Mouse (Mus musculus) cerebellum, adult 2 months (tissue): Measurements from ENCODE around the gene E2f6. TPM values are rescaled to one million over a fixed set of nuclear protein-coding genes. Genes with fewer than 3 reads are reported as not detected.

Experiments
- DNase-seq, 2 experiments: peaks; one replicate each; pipeline ENCODE4 v3.0.0; 2021
- H3K27ac ChIP-seq: fragments of 200-500 bp; 2 replicates; pipeline ENCODE4 v1.5.1; 2012; ENCODE audit warnings: low read length, control low read depth, inconsistent platforms; ENCODE audit not compliant: insufficient read depth
- H3K27me3 ChIP-seq: fragments of 200-500 bp; 2 replicates; pipeline ENCODE4 v1.6.1; 2012; ENCODE audit warnings: inconsistent platforms, mild to moderate bottlenecking, low read length, moderate library complexity; ENCODE audit not compliant: control insufficient read depth, insufficient read depth
- H3K4me1 ChIP-seq: fragments of 200-500 bp; 2 replicates; pipeline ENCODE4 v1.6.1; 2011; ENCODE audit warnings: low read length; ENCODE audit not compliant: control insufficient read depth, insufficient read depth
- H3K4me3 ChIP-seq: fragments of 200-500 bp; replicated peaks from 2 replicates; pipeline ENCODE3; 2011; ENCODE audit warnings: mild to moderate bottlenecking, low read depth, low read length, control low read depth; ENCODE audit not compliant: insufficient read depth
- CTCF ChIP-seq: fragments of 200-500 bp; IDR thresholded peaks from 2 replicates; pipeline ENCODE4 v1.5.1; 2011; ENCODE audit warnings: low read depth, mild to moderate bottlenecking, control low read depth, low read length, moderate library complexity, borderline replicate concordance; ENCODE audit not compliant: insufficient read depth
- POLR2A ChIP-seq: fragments of 200-500 bp; IDR thresholded peaks from 2 replicates; pipeline ENCODE4 v1.6.1; 2011; ENCODE audit warnings: low read length, control low read depth, borderline replicate concordance; ENCODE audit not compliant: insufficient read depth
- WGBS: fragments of 180-500 bp; shearing (Covaris S2); methylation state at CpG from one replicate; pipeline ENCODE4 v1.1.7; 2018; 5-methylcytosine and 5-hydroxymethylcytosine counted together
- polyA plus RNA-seq: library from polyadenylated mRNA; depleted of rRNA; stranded (reverse); fragments of >200 nt; gene quantifications from 2 replicates; pipeline ENCODE4 v1.2.3, GENCODE M21; 2012

E2f6 gene
- polyA plus RNA-seq, 1 experiment = 62.2 TPM

DNA sequence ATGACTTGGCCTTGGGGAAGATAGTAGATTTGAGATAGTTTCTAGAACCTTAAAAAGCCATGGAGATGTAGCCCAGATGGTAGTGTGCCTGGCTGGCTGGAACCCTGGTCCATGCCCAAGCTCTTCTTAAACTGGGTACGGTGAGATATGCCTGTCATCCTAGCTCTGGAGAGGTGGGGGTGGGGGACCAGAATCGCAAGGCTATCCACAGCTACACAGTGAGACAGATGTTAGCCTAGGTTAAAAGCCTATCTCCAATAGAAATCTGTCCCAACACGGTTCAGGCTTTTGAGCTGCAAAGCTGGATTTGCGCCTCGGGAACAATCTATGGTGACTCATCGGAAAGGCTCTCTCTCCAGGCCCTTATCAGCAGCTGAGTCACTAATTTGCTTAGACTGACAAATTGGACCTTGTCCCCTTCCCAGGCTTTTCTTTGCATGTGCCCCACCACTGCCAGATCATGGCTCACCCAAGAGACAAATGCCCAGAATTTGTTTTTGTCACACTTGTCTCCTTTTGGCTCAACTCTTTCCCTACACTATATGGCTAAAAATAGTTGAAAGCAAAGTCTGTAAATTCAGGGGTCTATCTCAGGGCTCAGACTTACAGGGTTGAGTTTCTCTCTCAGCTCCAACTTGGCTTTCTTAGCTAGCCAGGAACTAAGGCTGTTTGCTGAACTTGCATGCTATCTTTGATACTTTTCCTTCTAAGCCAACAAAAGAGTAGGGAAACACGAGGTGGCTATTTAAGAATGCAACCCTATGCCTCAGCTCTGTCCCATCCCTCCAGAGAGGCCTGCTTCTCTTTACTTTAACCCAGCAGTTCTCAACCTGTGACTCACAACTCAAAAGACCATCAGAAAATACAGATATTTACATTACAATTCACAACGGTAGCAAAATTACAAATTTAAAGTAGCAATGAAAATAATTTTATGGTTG lies 30.3 kb downstream of the E2f6 start:
- H3K4me3 ChIP-seq = no peak overlapping the region
- 63% methylated on average over 8 of the region's 8 CpGs for WGBS
- DNase-seq = peak in 1 of 2 experiments; percentile 60
- H3K4me1 ChIP-seq = peaks cover 7% of the 10 kb centered on the region
- 0 out of 2 replicates have a peak overlapping the region, but pooled peaks have one; percentile 6 for H3K27ac ChIP-seq
- TF ChIP-seq CTCF (no peak), POLR2A (no peak)
- H3K27me3 ChIP-seq = no peaks in the 10 kb centered on the region; the same call in 1 of the 2 replicates

DNA sequence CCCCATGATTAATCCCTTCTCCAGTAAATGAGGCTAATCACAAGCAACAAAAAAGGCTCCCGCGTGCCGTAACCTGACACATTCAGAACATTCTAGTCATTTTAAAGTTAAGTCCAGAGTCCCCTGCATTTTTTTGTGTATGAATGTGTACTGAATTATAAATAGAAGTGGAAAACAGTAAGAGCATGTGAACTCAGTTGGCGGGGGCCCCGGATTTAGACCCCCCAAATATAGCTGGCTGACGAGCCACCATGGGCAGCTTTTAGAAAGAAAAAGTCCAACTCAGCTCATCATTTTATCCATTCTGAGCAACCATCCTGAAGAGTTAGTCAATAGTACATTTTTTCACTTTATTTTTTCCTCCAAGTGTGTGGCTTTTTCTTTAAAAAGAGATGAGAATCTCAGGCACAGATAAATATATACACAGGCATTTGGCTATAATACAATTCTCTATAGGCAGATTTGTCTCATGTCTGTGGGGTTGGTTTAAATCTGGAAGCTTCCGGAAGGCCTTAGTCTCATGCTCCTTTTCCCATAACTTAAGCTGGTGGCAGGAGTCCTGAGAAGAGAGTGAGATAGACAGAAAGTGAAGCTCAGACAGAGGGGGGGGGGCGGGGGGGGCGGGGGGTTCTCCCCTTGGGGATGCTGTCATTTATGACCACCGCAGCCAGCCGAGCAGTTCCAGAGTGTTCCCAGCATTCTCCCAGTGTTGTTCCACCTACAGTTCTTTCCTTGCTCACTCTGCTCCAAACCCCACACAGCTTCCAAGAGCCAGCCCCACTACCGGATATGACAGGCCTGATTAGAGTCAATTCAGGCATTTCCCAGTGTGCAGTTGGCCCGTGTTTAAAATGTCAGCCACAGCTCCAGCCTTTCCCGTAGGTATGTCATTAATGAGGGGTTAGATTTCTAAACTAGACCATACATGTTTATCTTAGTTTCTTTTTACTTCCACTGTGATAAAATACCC lies 34.1 kb downstream of the E2f6 start:
- WGBS = 55% methylated on average over 11 of the region's 14 CpGs
- 0 out of 2 replicates have a peak overlapping the region, but pooled peaks have one; percentile 34 for H3K27ac ChIP-seq
- DNase-seq = peak in 1 of 2 experiments; percentile 65
- H3K27me3 ChIP-seq = no peaks in the 10 kb centered on the region; the same call in 1 of the 2 replicates
- H3K4me3 ChIP-seq = no peak overlapping the region
- peaks cover 7% of the 10 kb centered on the region for H3K4me1 ChIP-seq
- TF ChIP-seq POLR2A (no peak), CTCF (no peak)

DNA sequence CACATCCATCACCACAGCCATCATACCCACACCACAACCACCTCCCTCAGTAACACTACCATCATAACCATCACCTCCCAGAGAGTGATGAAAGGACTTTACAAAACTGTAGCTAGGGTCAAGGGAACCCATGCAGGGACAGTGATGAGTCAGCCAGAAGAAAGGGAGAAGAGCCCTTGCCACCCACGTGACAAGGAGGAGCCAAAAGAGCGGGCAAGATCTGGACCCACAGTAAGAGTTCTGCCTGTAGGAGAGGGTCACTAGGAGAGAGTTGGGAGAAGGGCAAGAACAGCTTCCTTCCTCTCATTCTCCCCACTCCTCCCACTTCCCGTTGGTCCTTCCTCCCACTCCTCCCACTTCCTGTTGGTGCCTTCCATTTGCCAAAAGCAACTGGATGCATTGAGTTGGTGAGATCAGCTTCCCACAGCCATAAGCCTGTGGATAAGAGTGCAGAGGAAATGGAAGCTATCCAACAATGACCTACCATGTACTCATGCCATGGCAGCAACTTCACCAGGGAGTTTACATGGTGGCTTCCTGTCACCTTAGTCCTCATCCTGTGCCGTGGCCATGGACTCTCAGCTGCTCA lies 36.5 kb downstream of the E2f6 start:
- no peak overlapping the region for H3K4me3 ChIP-seq
- no peak for DNase-seq
- H3K4me1 ChIP-seq = peaks cover 19% of the 10 kb centered on the region
- H3K27ac ChIP-seq = no peak overlapping the region
- H3K27me3 ChIP-seq = no peaks in the 10 kb centered on the region; the same call in 1 of the 2 replicates
- WGBS = 88% methylated on average over 4 of the region's 4 CpGs
- TF ChIP-seq CTCF = no peak
- TF ChIP-seq POLR2A = no peak

DNA sequence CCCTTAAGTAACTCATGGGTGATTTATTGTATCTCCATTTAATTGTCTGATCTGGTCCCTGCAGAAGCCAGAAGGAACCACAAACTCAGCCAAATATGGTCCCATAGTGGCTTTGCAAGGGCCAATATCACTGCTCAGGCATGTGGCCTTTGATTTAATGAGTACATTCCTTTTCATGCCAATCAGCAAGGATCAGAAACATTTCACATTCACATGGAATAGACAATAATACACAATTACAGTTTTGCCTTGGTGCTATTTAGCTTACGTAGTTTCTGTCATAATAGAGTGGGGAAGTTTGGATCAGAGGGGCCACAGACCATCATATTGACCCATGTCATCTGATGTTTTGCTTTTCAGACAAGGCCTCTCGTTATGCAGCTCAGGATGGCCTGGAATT lies 37.7 kb downstream of the E2f6 start:
- H3K27ac ChIP-seq = no peak overlapping the region; the same call in 1 of the 2 replicates
- no peaks in the 10 kb centered on the region for H3K27me3 ChIP-seq
- no peak overlapping the region for H3K4me3 ChIP-seq
- peaks cover 19% of the 10 kb centered on the region for H3K4me1 ChIP-seq
- 94% methylated on average over 2 of the region's 2 CpGs for WGBS
- no peak for DNase-seq
- TF ChIP-seq POLR2A (no peak), CTCF (no peak)

DNA sequence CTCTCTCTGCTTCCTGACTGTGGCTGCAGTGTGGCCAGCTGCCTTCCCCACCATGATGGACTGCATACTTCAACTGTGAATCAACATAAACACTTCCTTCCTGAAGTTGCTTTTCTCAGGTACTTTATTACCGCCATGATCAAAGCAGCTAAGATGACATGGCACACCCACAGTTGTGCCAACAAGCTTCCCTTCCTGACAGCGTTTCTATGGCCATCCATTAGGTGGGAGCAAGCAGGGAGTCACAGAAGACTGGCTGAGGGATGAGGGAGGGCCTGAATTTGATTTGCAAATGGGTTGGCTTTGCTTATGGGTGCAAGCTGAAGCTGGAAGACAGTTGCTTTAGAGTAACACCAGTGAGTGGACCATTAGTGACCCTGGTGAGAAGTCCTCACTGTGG lies 39.1 kb downstream of the E2f6 start:
- Histone ChIP-seq H3K4me3 (no peak overlapping the region), H3K4me1 (peaks cover 24% of the 10 kb centered on the region), H3K27me3 (no peaks in the 10 kb centered on the region), H3K27ac (peak overlapping the region; percentile 96)
- no peak for DNase-seq
- no peak for TF ChIP-seq CTCF
- no peak for TF ChIP-seq POLR2A
- WGBS = 51% methylated on average over 2 of the region's 2 CpGs

DNA sequence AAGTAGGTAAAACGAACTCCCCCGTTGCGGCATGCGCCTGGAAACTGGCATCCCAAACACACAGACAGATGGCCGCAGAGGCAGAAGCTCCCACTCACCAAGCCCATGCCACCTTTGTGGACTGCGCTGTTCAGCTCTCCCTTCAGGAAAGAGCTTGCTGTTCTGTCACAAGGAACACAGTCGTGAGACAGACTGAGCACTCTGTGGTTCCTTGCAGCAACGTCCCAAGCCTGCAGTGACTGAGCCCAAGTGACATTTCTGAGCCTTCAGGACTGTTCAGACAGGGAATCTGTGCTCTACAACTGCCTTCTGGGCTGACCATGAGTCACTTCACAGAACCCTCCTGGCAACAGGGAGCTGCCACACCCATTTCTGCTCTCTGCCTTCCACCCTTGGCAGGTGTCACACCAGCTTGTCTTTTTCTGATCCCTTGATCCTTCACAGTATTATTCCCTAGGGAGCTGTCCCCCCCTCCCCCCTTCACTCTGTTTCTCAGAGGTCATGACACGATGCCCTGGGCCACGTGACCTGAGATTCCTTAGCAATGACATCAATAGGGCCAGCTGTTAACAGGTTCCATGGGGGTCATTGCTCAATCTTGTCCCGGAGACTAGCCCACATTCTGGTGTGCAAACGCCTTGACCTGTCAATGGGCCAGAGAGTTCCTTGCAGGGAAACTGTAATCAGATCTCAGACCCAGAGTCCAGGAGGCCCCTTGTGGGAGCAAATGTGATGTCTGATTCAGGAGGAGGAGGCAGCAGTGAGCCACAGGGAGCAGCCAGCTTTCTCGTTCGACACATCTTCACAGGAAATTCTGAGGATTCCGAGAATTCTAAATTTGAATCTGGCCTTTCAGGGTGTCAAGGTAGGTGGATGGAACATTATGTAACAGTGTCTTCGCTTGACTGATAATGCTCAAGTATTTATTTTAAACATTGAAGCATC lies 39.9 kb downstream of the E2f6 start:
- H3K4me1 ChIP-seq = peaks cover 22% of the 10 kb centered on the region
- peak; percentile 85 to 89 for DNase-seq
- peak; percentile 44; the same call in 1 of the 2 replicates for TF ChIP-seq POLR2A
- TF ChIP-seq CTCF = peak; percentile 5; the same call in 1 of the 2 replicates
- WGBS = 11% methylated on average over 16 of the region's 16 CpGs
- H3K4me3 ChIP-seq = no peak overlapping the region
- H3K27ac ChIP-seq = peak overlapping the region; percentile 96
- no peaks in the 10 kb centered on the region for H3K27me3 ChIP-seq
